Mouse (Mus musculus): Measurements from ENCODE around the gene Fgf18.

Fgf18 gene

GRCm38 (mm10) chr11:33112407-33112806 is 34.8 kb downstream of the Fgf18 start:
- DNase-seq: peak; percentile 44

DNA sequence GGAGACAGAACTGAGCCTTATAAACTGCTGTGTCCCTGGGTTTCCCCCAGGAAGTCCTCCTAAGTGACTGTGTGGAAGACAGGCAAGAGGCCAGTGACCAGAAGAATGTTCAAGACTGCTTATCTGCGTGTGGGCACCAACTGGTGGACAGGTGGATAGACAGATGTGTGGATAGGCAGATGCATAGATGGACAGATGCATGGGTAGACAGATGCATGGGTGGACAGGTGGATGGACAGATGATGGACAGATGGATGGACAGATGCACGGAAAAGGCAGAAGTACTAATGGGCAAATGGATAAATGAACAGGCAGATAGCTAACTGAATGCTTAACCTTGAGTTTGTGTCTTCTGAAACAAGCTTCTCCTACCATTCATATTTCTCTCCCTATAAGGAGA is 37.1 kb downstream of the Fgf18 start:
- no peak for DNase-seq

- no peak for DNase-seq
Measured at GRCm38 (mm10) chr11:33107540-33107939, 39.7 kb downstream of the Fgf18 start.

DNA sequence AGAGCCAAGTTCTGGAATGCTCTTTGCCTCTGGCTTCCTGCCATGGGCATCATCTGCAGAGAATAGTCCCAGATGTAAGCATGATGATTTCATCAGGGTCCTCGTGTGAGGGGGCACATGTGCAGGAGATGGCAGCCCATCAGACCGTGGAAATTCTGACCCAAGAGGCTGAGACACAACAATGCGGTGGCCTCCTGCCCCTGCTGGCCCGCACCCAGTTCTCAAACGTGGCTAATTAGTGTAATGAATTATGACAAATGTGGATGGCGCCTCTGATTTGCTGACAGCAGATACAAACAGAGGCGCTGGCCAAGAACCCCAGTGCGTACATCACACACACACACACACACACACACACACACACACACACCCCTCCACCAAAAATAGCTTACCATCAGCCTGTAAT is 42.3 kb downstream of the Fgf18 start:
- no peak for DNase-seq

DNA sequence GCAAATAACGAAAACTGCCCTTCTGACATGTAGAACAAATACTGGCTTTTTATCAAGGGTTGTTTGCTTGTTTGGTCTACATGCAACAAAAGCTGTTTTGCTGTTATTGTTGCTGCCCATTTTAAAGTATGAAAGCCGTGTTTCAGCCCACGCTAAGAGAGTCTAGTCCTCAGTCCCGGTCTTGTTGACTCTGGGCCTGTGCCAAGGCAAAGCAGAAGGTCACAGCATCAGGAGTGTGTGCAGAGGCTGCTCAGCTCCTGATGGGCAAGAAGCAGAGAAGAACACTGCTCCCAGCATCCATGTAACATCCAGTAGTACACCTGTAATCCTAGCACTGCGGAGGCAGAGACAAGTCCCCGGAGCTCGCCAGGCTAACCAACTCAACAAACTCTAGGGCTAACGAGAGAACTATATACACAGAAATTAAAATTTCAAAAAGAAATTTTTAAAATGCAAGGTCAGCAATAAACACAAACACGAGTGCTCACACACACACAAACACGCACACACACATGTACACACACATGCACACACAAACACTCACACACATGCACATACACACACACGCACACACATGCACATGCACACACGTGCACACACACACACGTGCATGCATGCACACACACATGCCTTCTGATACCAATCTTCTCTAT is 43.8 kb downstream of the Fgf18 start:
- no peak for DNase-seq

DNA sequence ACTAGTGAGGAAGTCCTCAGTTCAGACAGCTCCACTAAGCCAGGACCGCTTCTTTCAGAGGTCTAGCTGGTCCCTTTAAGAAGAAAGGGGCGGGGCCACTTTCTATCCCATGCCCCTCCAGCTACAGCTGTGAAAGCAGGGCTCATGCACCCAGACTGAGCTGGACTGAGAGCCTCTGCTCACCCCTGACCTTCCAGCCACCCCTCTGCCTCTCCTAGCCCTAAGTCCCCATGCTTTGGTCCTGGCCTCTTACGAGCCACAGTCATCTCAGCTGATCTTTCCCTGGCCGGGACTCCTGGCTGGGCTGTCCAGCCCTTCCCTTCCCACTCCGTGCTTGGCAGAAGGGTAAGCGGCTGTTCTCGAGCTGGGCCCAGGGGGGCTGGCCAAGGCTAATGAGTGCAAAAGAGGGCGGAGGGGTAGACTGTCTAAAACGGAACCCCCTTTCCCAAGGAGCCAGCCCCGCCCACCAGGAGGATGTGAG is 47.1 kb downstream of the Fgf18 start:
- DNase-seq: no peak

DNA sequence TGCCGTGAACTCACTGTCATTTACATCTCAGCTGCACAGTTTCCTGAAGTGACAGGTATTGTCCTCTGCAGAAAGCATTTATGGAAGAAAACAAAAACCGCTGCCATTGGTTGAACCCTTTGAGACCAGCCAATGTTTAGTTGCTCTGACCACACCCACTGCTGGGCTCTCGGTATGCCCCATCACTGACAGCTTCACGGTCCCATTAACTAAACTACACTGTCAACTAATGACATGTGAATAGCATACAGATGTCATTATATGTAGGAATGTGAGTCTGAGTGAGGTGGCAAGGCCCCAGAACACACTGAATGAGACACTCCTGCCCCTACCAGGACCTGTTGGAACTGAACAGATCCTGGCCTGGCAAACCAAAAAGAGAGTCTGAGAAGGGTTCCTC is 47.8 kb downstream of the Fgf18 start:
- no peak for DNase-seq

GRCm38 (mm10) chr11:33098446-33098845 is 48.8 kb downstream of the Fgf18 start:
- DNase-seq: no peak

DNA sequence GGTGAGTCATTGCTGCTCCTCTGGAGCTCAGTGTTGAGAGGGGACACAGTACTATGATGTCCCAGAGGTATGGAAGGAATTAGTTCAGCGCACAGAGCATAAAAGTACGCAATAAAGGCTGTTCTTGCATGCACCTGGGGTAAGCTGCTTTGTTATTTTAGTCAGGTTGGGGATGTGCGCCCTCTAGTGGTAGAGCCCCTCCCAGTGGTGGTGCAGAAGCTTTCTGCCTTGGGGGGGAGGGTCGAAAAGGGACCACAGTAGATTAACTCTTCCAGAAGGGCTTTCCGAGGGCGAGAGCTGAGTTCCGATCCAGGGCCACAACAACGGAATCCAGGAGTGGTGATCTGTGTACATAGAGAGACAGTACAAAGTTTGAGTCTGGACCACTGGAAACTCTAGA is 49.3 kb downstream of the Fgf18 start:
- peak; percentile 11 for DNase-seq

GRCm38 (mm10) chr11:33089856-33090255 is 57.3 kb downstream of the Fgf18 start:
- no peak for DNase-seq

DNA sequence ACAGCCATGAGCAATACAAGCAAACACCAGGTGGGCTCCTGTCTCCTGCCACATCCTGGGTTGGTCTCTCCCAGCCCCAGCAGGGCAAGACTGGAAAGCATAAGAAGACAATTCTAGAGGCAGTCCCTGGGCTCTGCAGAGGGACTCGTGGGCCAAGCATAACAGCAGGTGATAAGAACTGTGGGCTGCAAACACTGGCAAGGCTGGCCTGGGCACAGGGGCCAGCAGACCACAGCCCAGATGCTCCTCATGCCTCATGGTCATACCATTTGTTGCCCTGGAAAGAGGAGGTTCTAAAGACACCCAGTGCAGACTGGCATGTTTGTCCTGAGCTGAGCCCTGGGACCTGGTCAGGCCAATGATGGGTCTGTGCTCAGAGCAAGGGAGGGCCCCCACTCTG is 59.0 kb downstream of the Fgf18 start:
- DNase-seq: no peak

DNA sequence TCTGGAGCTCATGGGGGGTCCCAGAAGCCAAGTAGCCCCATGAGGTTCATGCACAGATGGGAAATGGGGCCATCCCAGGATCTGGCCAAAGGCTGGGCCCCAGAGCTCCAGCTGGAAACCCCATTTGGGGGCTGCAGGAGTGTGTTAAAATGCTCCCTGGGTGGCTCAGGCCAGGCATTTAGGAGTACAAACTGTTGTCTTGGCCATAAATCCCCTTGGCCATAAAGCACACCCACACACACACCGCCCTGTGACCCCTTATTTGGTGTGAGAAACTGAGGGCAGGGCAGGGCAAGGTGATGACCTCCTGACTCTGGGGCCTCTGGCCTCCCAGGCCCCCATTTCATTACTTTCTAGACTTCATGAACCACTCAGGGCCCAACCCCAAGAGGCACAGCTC is 61.2 kb downstream of the Fgf18 start:
- DNase-seq: no peak

DNA sequence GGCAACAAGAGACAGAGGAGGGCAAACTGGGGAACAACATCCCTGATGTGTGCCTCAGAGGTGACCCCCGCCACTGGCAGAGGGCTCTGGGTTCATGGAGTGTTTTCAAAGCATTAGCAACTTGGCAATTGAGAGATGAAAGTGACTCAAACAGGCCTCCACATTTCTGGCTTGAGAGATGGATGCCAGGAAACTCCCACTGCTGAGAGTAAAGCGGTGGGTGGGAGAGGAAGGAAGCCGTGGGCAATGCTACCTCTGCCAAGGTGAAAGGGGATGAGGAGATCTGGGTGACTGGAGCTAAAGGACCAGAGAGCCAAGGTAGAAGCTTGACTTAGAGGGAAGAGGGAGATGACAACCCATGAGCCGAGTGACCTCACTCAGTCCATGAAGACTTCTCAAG is 61.7 kb downstream of the Fgf18 start:
- DNase-seq: no peak

GRCm38 (mm10) chr11:33085054-33085453 is 62.1 kb downstream of the Fgf18 start:
- DNase-seq: no peak

DNA sequence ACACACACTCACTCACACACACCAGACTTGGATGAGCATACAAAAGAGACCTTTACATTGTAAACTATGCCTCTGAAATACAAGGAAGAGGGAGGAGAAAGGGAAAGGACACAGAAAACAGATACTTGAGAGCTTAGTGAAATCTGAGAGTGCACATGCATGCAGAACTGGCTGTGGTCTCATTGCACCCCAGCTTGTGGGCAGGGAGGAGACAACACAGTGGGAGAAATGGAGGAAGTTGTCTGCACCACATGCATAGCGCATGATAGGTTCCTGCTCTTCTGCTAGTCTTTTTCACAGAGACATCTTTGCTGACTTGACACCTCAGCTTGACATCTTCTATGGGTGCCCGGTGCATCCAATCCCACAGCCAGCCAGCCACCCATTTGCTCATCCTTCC is 63.2 kb downstream of the Fgf18 start:
- no peak for DNase-seq

DNA sequence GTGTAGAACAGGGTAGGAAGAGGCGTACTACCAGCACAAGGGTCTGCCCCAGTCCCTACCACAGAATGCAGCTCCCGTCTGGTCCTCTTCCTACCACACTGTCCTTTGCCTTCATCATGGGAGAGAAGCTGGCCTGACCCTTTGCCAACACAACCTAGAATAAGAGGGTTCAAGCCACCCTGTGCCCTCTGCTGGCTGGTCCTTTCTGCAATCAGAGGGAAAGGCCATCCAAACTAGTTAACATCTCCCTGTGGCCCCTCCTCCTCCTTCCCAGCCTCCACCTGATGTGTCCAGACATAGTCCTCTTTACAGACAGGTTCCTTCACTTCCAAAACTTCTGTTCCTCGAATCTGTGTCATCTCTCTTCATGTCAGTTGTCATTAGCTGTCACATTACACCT is 66.0 kb downstream of the Fgf18 start:
- DNase-seq: no peak

GRCm38 (mm10) chr11:33080046-33080808 is 67.0 kb downstream of the Fgf18 start:
- no peak for DNase-seq

- DNase-seq: no peak
Measured at GRCm38 (mm10) chr11:33079424-33079823, 67.8 kb downstream of the Fgf18 start.

- no peak for DNase-seq
Measured at GRCm38 (mm10) chr11:33078036-33078435, 69.2 kb downstream of the Fgf18 start.

DNA sequence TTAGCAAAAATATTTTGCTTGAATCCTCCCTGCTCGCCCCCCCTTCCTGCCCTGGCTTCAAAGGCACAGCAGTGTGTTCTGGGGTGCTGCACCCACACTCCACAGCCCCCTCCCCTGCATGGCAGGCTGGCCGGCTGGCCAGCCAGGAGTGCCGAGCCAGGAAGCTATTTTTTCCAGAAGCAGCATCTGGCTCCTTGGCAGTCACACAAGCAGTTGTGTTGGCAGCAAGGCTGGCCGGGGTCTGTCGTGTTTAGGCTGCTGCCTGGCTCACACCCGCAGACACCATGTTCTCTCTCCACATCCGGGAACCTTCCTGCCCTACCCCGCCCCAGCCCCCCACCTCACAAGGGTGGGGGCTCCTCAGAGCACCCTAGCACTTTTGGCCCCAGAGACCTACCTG is 71.9 kb downstream of the Fgf18 start:
- DNase-seq: no peak

DNA sequence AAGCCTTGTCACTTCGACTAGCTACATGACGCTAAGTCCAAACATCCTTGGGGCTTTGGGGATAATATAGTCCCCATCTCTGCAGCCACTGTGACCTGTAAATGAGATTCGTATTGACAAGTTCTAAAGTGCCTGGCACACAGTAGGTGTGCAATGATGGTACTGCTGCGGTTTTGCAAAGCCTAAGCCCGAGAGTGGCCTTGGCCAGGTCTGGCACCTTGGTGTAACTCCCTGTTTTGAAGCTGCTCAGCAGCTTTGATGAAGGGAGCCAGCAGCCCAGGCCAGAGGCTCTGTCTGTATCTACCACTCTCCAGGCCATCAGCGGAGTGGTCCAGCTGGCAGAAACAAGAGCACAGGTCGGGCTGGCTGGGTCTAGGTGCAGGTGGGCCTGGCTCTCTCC is 72.7 kb downstream of the Fgf18 start:
- no peak for DNase-seq

DNA sequence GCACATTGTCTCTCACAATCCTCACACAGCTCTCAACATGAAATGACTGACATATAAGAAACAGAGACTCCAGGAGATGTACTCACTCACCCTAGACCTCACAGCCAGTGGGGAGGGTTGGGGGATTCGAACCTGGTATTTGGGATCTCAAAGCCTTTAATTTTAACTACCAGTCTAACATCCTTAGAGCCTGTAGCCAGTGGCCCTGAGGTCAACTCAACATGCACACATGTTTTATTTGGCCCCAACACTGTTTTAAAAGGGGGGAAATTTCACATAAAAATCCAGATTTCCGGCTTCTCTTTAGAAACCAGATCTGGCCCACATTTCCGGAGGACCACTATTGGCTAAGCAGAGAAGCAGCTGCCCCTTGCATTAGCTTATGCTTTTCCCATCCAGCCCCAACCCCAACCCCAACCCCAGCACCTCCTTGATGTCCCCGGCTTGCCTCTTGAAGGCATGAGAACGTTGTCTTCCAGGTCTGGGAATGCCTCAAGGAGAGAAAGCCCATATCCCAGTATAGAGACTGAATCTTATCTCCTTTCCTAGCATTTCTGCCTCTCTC is 75.8 kb downstream of the Fgf18 start:
- no peak for DNase-seq

- peak; percentile 15 for DNase-seq
Measured at GRCm38 (mm10) chr11:33070520-33070919, 76.7 kb downstream of the Fgf18 start.

Measured in cerebellum, adult 11 months (tissue).